Mouse (Mus musculus): ENCODE data around the gene Jmjd8.

DNA sequence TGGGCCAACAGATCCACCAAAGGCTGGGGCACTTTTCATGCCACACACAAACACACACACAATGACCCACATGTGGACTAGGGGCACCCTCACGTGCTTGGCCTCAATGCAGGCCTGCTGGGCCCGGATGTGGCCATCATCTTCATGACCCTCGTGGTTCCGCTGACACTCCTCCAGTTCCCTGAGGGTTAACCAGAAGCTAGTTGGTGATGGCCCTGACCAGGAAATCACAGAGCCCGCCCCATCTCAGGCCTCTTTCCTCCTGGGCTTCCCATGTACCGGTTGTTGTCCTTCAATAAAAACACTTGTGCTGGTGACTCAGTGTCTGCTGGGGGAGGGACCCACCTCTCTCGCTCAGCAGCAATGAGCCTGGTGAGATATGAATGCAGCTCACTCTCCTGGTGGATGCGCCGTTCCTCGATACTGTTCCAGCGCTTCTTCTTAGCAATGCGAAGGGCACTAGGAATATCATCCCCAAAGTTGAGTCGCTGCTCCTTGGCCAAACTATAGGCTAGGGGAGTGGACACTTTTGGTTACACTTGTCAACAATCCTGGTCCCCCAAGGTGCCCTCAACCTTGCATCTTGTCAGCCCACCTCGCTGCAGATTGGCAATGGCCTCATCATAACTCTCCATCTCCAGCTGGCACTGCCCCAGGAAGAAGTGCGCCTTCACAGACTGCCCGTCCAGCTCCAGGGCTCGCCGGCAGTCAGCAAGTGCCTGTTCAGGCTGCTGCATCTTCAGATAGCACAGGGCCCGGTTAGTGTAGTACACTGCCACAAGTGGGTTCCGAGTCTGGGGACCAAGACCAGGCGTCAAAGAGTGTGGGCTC is 3.0 kb downstream of the Jmjd8 start:
- no peak for TF ChIP-seq CTCF (IDR thresholded peaks at IDR 0.05; ENCODE audit: low read depth, low read length)
- no peak for TF ChIP-seq POLR2A (IDR thresholded peaks at IDR 0.05; ENCODE audit: extremely low read depth, insufficient read depth, low read length)
